Mouse (Mus musculus): ENCODE measurements at regions not wholly inside any gene's neighbourhood (a gene's known extent, or its start where the extent isn't known, plus 50 kb on each side); places are given as distances from the start of the nearest gene placed in this dataset.

DNA sequence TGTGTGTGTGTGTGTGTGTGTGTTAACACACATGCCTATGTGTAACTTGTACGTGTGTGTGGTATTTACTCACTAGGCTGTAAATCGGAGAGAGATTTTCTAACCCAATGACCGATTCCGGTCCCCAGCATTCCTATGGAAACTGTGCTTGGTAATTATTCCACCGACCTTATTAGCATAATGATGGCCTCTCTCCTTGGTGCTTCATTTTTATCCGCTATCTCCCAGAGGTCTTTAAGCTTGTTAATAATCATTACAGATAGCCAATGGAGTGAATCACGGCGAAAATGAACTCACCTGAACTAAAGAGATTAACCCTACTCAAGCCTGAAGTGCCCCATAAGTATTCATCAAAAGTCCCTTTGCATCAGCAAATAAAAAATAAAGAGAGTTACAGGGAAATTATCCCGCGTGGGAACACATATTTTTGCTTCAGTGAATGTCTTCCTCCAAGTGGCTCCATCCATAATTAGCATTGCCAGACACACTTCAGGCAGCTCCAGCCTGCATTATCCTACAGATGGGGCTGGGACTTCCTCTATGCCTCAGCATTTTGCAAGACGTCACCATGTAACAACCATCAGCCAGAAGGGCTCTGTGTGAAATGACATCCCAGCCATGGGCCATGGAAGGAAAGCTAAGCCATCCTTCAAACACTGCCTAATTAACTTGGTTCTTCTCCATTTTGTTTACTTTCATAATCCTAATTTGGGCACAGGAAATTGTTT is 219.2 kb upstream of the Irx2 start:
- POLR2A ChIA-PET = no interaction called here
- H3K27me3 ChIP-seq = no peaks in the 10 kb centered on the region
- ATAC-seq (no peak), DNase-seq (ENCODE audit: low read depth, low spot score) (no peak)
- CTCF ChIA-PET = no interaction called here
- TF ChIP-seq CTCF (IDR thresholded peaks at IDR 0.05) = no peak
- in situ Hi-C loops (cut with MboI; ENCODE audit: low pct_unique_long_range_greater_than_20kb) = no loop called here

DNA sequence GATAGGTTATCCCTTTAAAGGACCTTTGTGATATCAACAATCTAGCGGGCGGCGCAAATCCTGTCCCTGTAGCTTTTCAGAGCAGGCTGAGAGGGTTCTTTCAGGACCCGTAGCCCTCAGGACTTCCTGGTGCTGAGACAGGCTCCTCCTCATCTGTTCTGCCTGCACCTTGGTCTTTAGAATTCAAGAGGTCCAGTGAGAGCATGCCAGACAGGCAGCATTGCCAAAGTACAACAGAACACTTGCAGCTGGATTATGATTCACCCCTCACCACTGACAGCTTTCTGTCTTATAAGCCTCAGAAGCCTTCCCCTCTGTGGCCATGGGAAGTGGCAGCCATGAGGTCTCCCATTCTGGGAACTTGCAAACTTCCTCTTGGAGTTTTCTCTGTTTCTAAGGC is 216.0 kb upstream of the Irx2 start:
- TF ChIP-seq CTCF (IDR thresholded peaks at IDR 0.05) = no peak
- CTCF ChIA-PET = no interaction called here

GRCm38 (mm10) chr13:72416981-72417380 is 211.6 kb upstream of the Irx2 start:
- POLR2A ChIA-PET = no interaction called here
- TF ChIP-seq CTCF (IDR thresholded peaks at IDR 0.05) = no peak
- ATAC-seq = no peak
- in situ Hi-C loops (cut with MboI; ENCODE audit: low pct_unique_long_range_greater_than_20kb) = no loop called here
- CTCF ChIA-PET = no interaction called here
- H3K27me3 ChIP-seq = no peaks in the 10 kb centered on the region
- no peak for DNase-seq (ENCODE audit: low read depth, low spot score)

More for the DNA sequence above, 216.0 kb upstream of the Irx2 start:
- ATAC-seq (no peak), DNase-seq (ENCODE audit: low read depth, low spot score) (no peak)
- no peaks in the 10 kb centered on the region for H3K27me3 ChIP-seq
- POLR2A ChIA-PET = interaction anchor here (0.6 kb wide), 1 partner anchor 9 kb away, joined by 3 read pairs; no protein-coding TSS in a partner anchor
- in situ Hi-C loops (cut with MboI; ENCODE audit: low pct_unique_long_range_greater_than_20kb) = no loop called here

DNA sequence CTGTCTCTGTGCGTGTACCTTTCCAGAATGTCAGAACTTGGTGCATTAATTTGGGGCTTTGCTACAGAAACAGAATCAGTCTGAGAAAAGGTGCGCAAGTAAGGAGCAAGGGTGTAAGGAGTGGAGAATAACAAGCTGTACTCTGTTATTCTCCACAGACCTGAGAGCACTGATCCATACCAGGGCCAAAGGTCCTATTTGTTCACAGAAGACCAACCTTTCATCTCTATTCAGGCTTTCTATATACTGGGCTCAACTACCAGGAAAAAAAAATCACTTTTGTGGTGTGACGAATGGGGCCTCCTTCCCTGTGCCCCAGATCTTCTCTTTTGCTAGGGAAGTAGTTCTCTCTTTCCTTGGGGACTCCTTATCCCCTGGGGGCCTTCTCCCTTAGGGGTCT is 210.8 kb upstream of the Irx2 start:
- POLR2A ChIA-PET = no interaction called here
- in situ Hi-C loops (cut with MboI; ENCODE audit: low pct_unique_long_range_greater_than_20kb) = no loop called here
- ATAC-seq (no peak), DNase-seq (ENCODE audit: low read depth, low spot score) (no peak)
- no peak for TF ChIP-seq CTCF (IDR thresholded peaks at IDR 0.05)
- CTCF ChIA-PET = no interaction called here
- no peaks in the 10 kb centered on the region for H3K27me3 ChIP-seq

GRCm38 (mm10) chr13:72418285-72418684 is 210.3 kb upstream of the Irx2 start:
- CTCF ChIA-PET = interaction anchor here (1.4 kb wide), 1 partner anchor 9 kb away, joined by 3 read pairs; no protein-coding TSS in a partner anchor
- H3K27me3 ChIP-seq = no peaks in the 10 kb centered on the region
- in situ Hi-C loops (cut with MboI; ENCODE audit: low pct_unique_long_range_greater_than_20kb) = no loop called here
- ATAC-seq = no peak
- DNase-seq (ENCODE audit: low read depth, low spot score) = no peak
- POLR2A ChIA-PET = no interaction called here
- no peak for TF ChIP-seq CTCF (IDR thresholded peaks at IDR 0.05)

DNA sequence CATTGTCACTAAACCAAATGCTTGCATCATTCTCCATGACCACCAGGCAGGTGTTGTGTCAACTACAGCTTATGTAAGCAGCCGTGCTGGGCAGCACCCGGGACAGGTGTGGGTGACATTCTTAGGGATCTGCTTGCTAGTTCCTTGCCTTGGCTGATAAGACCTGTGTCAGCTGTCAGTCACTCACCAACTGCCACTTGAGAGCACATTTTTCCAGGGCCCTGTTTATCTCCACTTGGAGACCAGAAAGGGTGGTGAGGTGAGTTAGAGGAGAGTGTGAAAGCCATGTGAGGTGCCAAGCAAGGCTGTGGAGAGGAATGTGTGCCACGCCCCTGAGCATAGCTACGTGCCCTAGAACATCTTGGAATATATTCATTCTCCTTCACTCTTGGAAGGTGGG is 209.1 kb upstream of the Irx2 start:
- DNase-seq (ENCODE audit: low read depth, low spot score) (no peak), ATAC-seq (no peak)
- ChIA-PET POLR2A (interaction anchor here (0.8 kb wide), 1 partner anchor 8 kb away, joined by 3 read pairs; no protein-coding TSS in a partner anchor), CTCF (interaction anchor here (1.4 kb wide), 1 partner anchor 8 kb away, joined by 3 read pairs; no protein-coding TSS in a partner anchor)
- no peaks in the 10 kb centered on the region for H3K27me3 ChIP-seq
- in situ Hi-C loops (cut with MboI; ENCODE audit: low pct_unique_long_range_greater_than_20kb) = no loop called here
- no peak for TF ChIP-seq CTCF (IDR thresholded peaks at IDR 0.05)

GRCm38 (mm10) chr13:72425917-72426316 is 202.7 kb upstream of the Irx2 start:
- DNase-seq (ENCODE audit: low read depth, low spot score) = no peak
- ATAC-seq = no peak
- POLR2A ChIA-PET = interaction anchor here (1.2 kb wide), 1 partner anchor 13 kb away, joined by 4 read pairs; no protein-coding TSS in a partner anchor
- in situ Hi-C loops (cut with MboI; ENCODE audit: low pct_unique_long_range_greater_than_20kb) = no loop called here
- no peaks in the 10 kb centered on the region for H3K27me3 ChIP-seq
- no peak for TF ChIP-seq CTCF (IDR thresholded peaks at IDR 0.05)
- CTCF ChIA-PET = interaction anchor here (1.2 kb wide), 1 partner anchor 46 kb away, joined by 4 read pairs; no protein-coding TSS in a partner anchor

DNA sequence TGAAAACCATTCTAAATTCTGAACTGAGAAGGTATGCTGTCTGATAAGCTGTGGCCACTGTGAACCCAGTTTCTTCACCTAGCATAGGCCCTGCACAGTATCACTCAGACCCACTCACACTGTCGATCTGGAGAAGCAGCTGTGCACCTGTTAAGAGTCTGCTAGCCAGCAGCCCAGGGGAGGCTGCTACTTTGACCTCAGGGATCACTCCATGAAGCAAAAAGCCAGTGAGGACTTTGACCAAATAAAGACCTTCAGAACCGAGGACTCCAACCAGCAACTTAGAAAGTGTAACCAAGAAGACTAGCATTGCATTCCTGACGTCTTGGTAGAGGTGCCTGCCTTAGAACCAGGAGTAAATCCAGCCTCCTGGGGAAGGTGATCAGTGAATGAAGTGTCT is 183.3 kb upstream of the Irx2 start:
- DNase-seq (ENCODE audit: low read depth, low spot score) (no peak), ATAC-seq (no peak)
- in situ Hi-C loops (cut with MboI; ENCODE audit: low pct_unique_long_range_greater_than_20kb) = no loop called here
- H3K27me3 ChIP-seq = no peaks in the 10 kb centered on the region
- ChIA-PET POLR2A (no interaction called here), CTCF (no interaction called here)
- TF ChIP-seq CTCF (IDR thresholded peaks at IDR 0.05) = no peak

- H3K27me3 ChIP-seq = peaks cover 5% of the 10 kb centered on the region
- CTCF ChIA-PET = interaction anchor here (1.4 kb wide), 1 partner anchor 14 kb away, joined by 4 read pairs; no protein-coding TSS in a partner anchor
- no peak for TF ChIP-seq CTCF (IDR thresholded peaks at IDR 0.05)
- POLR2A ChIA-PET = no interaction called here
- no peak for ATAC-seq
- no peak for DNase-seq (ENCODE audit: low read depth, low spot score)
- in situ Hi-C loops (cut with MboI; ENCODE audit: low pct_unique_long_range_greater_than_20kb) = no loop called here
Measured at GRCm38 (mm10) chr13:72448458-72449058, 180.1 kb upstream of the Irx2 start.

GRCm38 (mm10) chr13:72495353-72495752 is 133.3 kb upstream of the Irx2 start:
- no peak for ATAC-seq
- CTCF ChIA-PET = no interaction called here

GRCm38 (mm10) chr13:72497036-72497435 is 131.6 kb upstream of the Irx2 start:
- DNase-seq (ENCODE audit: low read depth, low spot score) = no peak
- in situ Hi-C loops (cut with MboI; ENCODE audit: low pct_unique_long_range_greater_than_20kb) = no loop called here
- TF ChIP-seq CTCF (IDR thresholded peaks at IDR 0.05) = no peak
- ChIA-PET POLR2A (no interaction called here), CTCF (no interaction called here)
- no peak for ATAC-seq
- H3K27me3 ChIP-seq = peaks cover 1% of the 10 kb centered on the region

More at GRCm38 (mm10) chr13:72495353-72495752, 133.3 kb upstream of the Irx2 start:
- H3K27me3 ChIP-seq = peaks cover 3% of the 10 kb centered on the region
- no peak for TF ChIP-seq CTCF (IDR thresholded peaks at IDR 0.05)
- POLR2A ChIA-PET = no interaction called here
- no peak for DNase-seq (ENCODE audit: low read depth, low spot score)
- in situ Hi-C loops (cut with MboI; ENCODE audit: low pct_unique_long_range_greater_than_20kb) = no loop called here

All from Patski (cell line).